Mouse (Mus musculus) embryonic facial prominence, embryonic 11.5 days (tissue): ENCODE measurements at regions not wholly inside any gene's neighbourhood (a gene's known extent, or its start where the extent isn't known, plus 50 kb on each side); places are given as distances from the start of the nearest gene placed in this dataset.

Experiments
- ATAC-seq: fragments of 200-750 bp; cut with Nextera tagmentation; replicated peaks from 2 replicates; pipeline ENCODE4 v1.8.0; 2017; ENCODE audit warnings: low read depth; ENCODE audit not compliant: insufficient number of reproducible peaks, low FRiP score, low TSS enrichment
- DNase-seq: peaks from one replicate; pipeline ENCODE4 v3.0.0-alpha.2; 2015; ENCODE audit warnings: low spot score
- H3K27ac ChIP-seq: fragments of 300-500 bp; sonication (generic); replicated peaks from 2 replicates; pipeline ENCODE4 v1.5.1; 2014; ENCODE audit warnings: mild to moderate bottlenecking, low read depth, low read length, control low read depth
- H3K27me3 ChIP-seq: fragments of 300-500 bp; sonication (generic); 2 replicates; pipeline ENCODE4 v1.6.1; 2014; ENCODE audit warnings: mild to moderate bottlenecking, low read length, moderate library complexity, mixed read lengths; ENCODE audit not compliant: control insufficient read depth, insufficient read depth
- H3K36me3 ChIP-seq: fragments of 300-500 bp; sonication (generic); replicated peaks from 2 replicates; pipeline ENCODE4 v1.6.1; 2014; ENCODE audit warnings: low read depth, mild to moderate bottlenecking, low read length, moderate library complexity, mixed read lengths; ENCODE audit not compliant: control insufficient read depth, insufficient read depth
- H3K4me1 ChIP-seq: fragments of 300-500 bp; sonication (generic); 2 replicates; pipeline ENCODE4 v1.6.1; 2014; ENCODE audit warnings: low read length, mixed read lengths; ENCODE audit not compliant: control insufficient read depth, insufficient read depth
- H3K4me2 ChIP-seq: fragments of 300-500 bp; sonication (generic); 2 replicates; pipeline ENCODE4 v1.6.1; 2014; ENCODE audit warnings: low read depth, mild to moderate bottlenecking, control low read depth, low read length, moderate library complexity
- H3K4me3 ChIP-seq: fragments of 300-500 bp; sonication (generic); 2 replicates; pipeline ENCODE4 v1.5.1; 2014; ENCODE audit warnings: low read depth, low read length, control low read depth
- H3K9ac ChIP-seq: fragments of 300-500 bp; sonication (generic); replicated peaks from 2 replicates; pipeline ENCODE4 v1.6.1; 2014; ENCODE audit warnings: mild to moderate bottlenecking, control low read depth, low read length
- H3K9me3 ChIP-seq: fragments of 300-500 bp; sonication (generic); replicated peaks from 2 replicates; pipeline ENCODE4 v1.6.1; 2016; ENCODE audit warnings: mild to moderate bottlenecking, low read length, inconsistent platforms, mixed read lengths; ENCODE audit not compliant: control insufficient read depth
- WGBS: fragments of 180-500 bp; shearing (Covaris S2); extraction: QIAGEN DNeasy Blood & Tissue Kit; methylation state at CpG from one replicate; pipeline ENCODE4 v1.1.7; 2014; 5-methylcytosine and 5-hydroxymethylcytosine counted together

DNA sequence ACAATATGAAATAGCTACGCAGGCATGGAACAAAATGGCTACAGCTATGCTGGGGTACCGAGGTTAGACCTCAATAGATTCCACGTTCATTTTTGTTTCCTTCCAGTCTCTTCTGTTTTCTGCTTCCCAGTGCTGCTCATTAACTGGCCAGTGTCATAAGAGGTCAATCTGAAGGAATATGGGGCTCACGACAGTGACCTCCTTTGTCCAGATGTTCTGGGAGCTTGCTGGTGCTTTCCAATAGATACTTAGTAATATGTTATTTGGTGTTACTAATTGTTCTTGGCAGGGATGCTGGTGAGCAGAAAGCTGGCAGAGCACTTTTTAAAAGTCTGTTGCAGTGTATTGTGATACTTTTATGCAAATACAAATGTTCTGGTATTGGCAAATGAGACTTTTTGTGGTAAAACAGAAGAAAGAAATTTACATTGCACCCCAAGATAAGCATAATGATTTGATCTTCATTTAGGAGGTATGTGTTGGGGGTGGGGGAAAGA lies 95.8 kb upstream of the Arg1 start:
- H3K36me3 ChIP-seq: no peaks in the 10 kb centered on the region
- no peaks in the 10 kb centered on the region for H3K27me3 ChIP-seq
- H3K4me2 ChIP-seq: no peak overlapping the region
- ATAC-seq: no peak
- no peaks in the 10 kb centered on the region for H3K4me1 ChIP-seq
- no peak for DNase-seq
- H3K9ac ChIP-seq: no peak overlapping the region
- H3K9me3 ChIP-seq: no peaks in the 10 kb centered on the region
- no peak overlapping the region for H3K27ac ChIP-seq
- H3K4me3 ChIP-seq: no peak overlapping the region
- WGBS: 72% methylated on average over 4 of the region's 4 CpGs

DNA sequence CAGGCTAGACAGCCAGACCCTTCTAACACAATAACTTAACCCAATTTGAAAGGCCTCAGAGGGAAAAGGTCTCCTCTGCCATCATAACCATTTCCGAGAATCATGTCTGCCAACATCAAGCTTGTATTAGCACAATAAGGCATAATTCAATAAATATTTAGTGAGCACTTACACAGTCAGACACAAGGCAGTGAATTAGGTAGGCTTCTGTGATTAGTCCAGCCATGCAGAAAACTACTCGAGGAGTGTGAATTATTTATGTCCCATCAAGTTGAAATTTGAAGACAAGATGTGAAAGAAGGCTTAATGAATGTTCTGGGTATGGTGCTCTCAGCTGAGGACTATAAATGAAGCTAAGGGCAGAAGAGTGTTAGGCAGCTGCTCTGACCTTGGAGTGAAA lies 91.7 kb upstream of the Arg1 start:
- no peaks in the 10 kb centered on the region for H3K4me1 ChIP-seq
- H3K27me3 ChIP-seq: no peaks in the 10 kb centered on the region
- H3K36me3 ChIP-seq: no peaks in the 10 kb centered on the region
- ATAC-seq (no peak), DNase-seq (no peak)
- WGBS: 70% methylated on average over 2 of the region's 2 CpGs
- H3K4me2 ChIP-seq: no peak overlapping the region
- no peak overlapping the region for H3K4me3 ChIP-seq
- no peak overlapping the region for H3K27ac ChIP-seq
- H3K9ac ChIP-seq: no peak overlapping the region
- H3K9me3 ChIP-seq: no peaks in the 10 kb centered on the region

DNA sequence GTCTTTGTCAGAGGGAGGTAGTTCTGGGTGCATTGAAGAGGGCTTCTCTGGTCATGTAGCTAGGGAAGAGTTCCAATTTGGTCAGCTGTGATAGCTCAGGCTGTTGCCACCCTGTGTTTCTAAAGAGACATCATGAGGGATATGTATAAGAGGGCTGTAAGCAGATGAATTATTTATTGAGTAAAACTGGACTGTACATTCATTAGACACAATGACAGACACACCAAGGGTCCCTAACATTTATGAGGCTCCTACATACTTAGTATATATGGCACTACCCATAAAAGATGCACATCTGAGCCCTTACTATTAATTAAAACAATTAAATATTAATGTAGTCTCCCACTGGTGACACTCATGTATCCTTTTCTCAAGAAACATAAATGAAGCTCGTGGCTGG lies 90.6 kb upstream of the Arg1 start:
- 90% methylated on average over 1 of the region's 1 CpGs for WGBS
- no peak overlapping the region for H3K27ac ChIP-seq
- no peaks in the 10 kb centered on the region for H3K9me3 ChIP-seq
- H3K4me2 ChIP-seq: no peak overlapping the region
- H3K9ac ChIP-seq: no peak overlapping the region
- ATAC-seq: no peak; the same call in 1 of the 2 replicates
- no peak overlapping the region for H3K4me3 ChIP-seq
- H3K36me3 ChIP-seq: no peaks in the 10 kb centered on the region
- no peaks in the 10 kb centered on the region for H3K4me1 ChIP-seq
- no peaks in the 10 kb centered on the region for H3K27me3 ChIP-seq
- no peak for DNase-seq

DNA sequence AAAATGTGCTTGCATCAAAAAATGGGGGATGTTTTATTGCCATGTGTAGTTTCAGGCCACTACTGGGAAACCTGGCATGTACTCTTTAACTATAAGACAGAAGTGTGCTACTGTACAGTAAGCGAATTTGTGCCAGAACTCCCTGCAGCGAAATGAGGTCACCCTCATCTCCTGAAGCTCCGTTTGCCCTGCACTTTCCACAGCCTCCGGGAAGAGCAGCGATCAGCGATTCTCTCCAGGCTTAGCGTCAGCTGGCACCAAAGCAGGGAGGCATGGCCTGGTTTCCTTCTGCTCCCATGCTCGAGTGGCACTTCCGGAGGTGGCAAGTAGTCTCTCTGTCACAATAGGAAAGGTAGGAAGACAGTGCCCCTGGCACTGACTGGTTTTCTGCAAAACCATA lies 88.8 kb upstream of the Arg1 start:
- Histone ChIP-seq H3K27me3 (no peaks in the 10 kb centered on the region), H3K4me2 (no peak overlapping the region), H3K9ac (no peak overlapping the region), H3K9me3 (no peaks in the 10 kb centered on the region), H3K27ac (no peak overlapping the region), H3K4me3 (no peak overlapping the region), H3K36me3 (no peaks in the 10 kb centered on the region), H3K4me1 (no peaks in the 10 kb centered on the region)
- 83% methylated on average over 9 of the region's 9 CpGs for WGBS
- DNase-seq (no peak), ATAC-seq (no peak)

DNA sequence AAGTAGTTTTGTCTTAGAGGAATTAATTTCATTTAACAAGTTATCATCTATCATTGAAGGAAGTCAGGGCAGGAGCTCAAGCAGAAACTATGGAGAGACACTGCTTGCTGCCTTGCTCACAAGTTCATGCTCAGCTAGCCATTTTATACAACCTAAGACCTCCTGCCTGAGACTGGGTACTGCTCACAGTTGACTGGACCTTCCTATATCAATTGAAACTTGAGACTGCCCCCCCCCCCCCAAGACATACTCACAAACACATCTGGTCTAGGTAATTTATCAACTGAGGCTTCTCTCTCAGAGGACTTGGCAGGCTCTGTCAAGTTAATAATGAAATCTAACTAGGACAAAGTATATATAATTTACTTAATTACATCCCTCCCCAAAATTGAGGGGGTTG lies 84.8 kb upstream of the Arg1 start:
- H3K9me3 ChIP-seq: no peaks in the 10 kb centered on the region
- ATAC-seq (no peak), DNase-seq (no peak)
- H3K4me2 ChIP-seq: no peak overlapping the region
- H3K4me3 ChIP-seq: no peak overlapping the region
- H3K27ac ChIP-seq: no peak overlapping the region
- H3K4me1 ChIP-seq: no peaks in the 10 kb centered on the region
- no peaks in the 10 kb centered on the region for H3K27me3 ChIP-seq
- H3K36me3 ChIP-seq: no peaks in the 10 kb centered on the region
- no peak overlapping the region for H3K9ac ChIP-seq

DNA sequence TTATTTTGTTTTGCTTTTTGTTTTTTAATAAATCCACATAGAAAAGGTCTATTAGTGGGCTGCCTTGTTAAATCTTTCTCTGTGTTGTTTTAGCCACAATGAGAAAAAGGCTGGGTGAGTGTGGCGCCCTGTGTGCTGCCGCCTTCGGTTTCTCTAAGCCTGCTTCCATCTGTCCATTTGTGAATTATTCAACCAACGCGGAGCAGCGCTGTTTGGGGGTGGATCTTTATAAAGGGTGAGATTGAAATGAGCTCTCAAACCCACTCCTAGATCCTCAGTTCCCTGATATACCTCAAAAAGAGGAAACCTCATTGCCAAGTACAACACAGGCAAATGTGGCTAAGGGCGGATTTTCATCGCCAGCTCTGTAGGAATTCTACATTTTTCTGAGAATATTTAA lies 74.0 kb upstream of the Arg1 start:
- DNase-seq (no peak), ATAC-seq (no peak)
- no peak overlapping the region for H3K4me3 ChIP-seq
- H3K9ac ChIP-seq: no peak overlapping the region
- no peak overlapping the region for H3K27ac ChIP-seq
- H3K27me3 ChIP-seq: no peaks in the 10 kb centered on the region
- H3K4me1 ChIP-seq: no peaks in the 10 kb centered on the region
- WGBS: 83% methylated on average over 8 of the region's 8 CpGs
- no peak overlapping the region for H3K4me2 ChIP-seq
- no peaks in the 10 kb centered on the region for H3K9me3 ChIP-seq
- no peaks in the 10 kb centered on the region for H3K36me3 ChIP-seq

DNA sequence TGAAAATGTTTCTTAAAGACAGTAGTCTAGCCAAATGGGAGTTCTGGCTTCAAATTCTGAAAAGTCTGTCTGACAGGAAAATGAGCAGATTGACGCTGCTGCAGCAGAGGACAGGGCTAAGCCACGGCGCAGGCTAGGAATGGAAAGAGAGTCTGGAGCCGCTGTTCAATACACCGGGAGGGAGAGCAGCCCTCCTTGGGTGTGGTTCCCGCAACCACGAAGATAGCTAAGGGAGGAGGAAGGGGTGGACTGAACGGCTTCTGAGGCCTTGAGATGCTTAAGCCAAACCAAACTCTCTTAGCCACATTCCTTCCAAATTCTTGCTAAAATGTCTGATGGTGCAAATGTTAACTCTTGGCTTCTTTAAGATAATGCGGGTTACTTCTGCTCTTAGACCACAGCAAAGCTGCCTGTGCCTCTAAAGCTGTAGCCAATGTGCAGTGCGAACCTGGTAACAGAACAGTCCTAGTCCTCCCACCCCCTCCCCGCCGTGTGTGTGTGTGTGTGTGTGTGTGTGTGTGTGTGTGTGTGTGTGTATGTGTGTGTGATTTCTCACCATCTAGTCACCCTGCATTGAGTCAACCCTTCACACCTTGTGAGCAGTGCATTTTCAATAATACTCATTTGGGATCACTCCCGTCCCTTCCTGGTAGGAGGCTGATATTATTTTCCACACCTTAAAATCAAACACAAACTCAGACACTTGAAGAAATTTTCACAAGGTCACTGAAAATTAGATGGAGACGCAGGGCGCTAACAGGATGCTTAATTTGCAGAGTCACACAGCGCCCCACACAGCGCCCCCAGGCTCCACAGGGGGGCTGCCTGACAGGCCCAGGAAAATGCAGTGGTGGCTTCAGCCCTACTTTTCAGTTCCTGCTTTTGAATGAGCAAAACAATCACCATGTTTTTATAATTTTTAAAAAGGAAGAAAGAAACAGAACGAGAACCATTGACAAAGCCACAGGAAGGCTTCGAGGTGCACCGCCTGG lies 73.2 kb upstream of the Arg1 start:
- H3K9ac ChIP-seq: no peak overlapping the region
- DNase-seq (no peak), ATAC-seq (no peak)
- no peaks in the 10 kb centered on the region for H3K4me1 ChIP-seq
- no peaks in the 10 kb centered on the region for H3K27me3 ChIP-seq
- no peaks in the 10 kb centered on the region for H3K36me3 ChIP-seq
- 78% methylated on average over 20 of the region's 20 CpGs for WGBS
- no peak overlapping the region for H3K4me2 ChIP-seq
- no peak overlapping the region for H3K4me3 ChIP-seq
- no peak overlapping the region for H3K27ac ChIP-seq
- no peaks in the 10 kb centered on the region for H3K9me3 ChIP-seq

DNA sequence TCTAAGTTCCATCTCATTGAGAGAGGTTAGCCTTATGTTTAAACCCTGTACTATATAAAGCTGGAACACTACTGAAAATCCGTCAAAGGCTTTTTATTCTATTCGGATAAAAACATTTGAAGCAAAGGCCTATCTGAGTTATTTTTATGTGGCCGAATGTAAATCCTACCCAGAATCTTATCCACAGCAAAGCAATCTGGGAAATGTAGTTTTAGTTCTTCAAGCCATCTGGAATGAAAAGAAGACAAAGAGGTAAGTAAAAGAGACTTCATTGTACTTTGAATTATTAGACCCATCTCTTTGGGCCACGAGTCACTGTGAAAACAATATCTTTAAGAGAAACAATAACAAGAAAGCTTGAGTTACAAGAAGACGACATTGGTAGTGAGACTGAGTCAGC lies 72.5 kb upstream of the Arg1 start:
- H3K4me3 ChIP-seq: no peak overlapping the region
- no peaks in the 10 kb centered on the region for H3K9me3 ChIP-seq
- H3K4me1 ChIP-seq: no peaks in the 10 kb centered on the region
- DNase-seq (no peak), ATAC-seq (no peak)
- H3K4me2 ChIP-seq: no peak overlapping the region
- no peak overlapping the region for H3K27ac ChIP-seq
- WGBS: 81% methylated on average over 5 of the region's 5 CpGs
- H3K27me3 ChIP-seq: no peaks in the 10 kb centered on the region
- no peaks in the 10 kb centered on the region for H3K36me3 ChIP-seq
- no peak overlapping the region for H3K9ac ChIP-seq
